Mouse (Mus musculus) yolk sac, embryonic 10.5 days (tissue): Measurements from ENCODE around the gene Slc34a3.
A peak's percentile ranks its signal among the peaks of the same experiment; 100 is the strongest.

Source experiments
- DNase-seq: peaks from one replicate; pipeline ENCODE4 v3.0.0-alpha.2; 2017; ENCODE audit warnings: low spot score

Slc34a3 gene

GRCm38 (mm10) chr2:25252331-25252730, 18.2 kb upstream of the Slc34a3 start:
- no peak for DNase-seq

- no peak for DNase-seq
These were observed 12.3 kb upstream of the Slc34a3 start, which contains the start of gene AL732309.1 for GRCm38 (mm10) chr2:25246183-25247072. AL732309.1 (minus strand) TSS chr2:25246863.

GRCm38 (mm10) chr2:25244144-25244543, 10.0 kb upstream of the Slc34a3 start:
- no peak for DNase-seq

- DNase-seq: no peak
These were observed 9.2 kb upstream of the Slc34a3 start for GRCm38 (mm10) chr2:25243342-25243741.

- no peak for DNase-seq
These were observed 7.9 kb upstream of the Slc34a3 start, which contains the start of the genes Rnf208 and Cysrt1 for GRCm38 (mm10) chr2:25242101-25242506. Rnf208 (plus strand) TSS chr2:25242255. Cysrt1 (minus strand) TSS chr2:25242452.

- DNase-seq: no peak
These were observed 7.2 kb upstream of the Slc34a3 start for GRCm38 (mm10) chr2:25241438-25241775.

GRCm38 (mm10) chr2:25240723-25241437, 6.7 kb upstream of the Slc34a3 start:
- DNase-seq: peak; percentile 89

- no peak for DNase-seq
These were observed 6.1 kb upstream of the Slc34a3 start for GRCm38 (mm10) chr2:25240310-25240709.

GRCm38 (mm10) chr2:25239766-25240165, 5.6 kb upstream of the Slc34a3 start:
- DNase-seq: no peak

- DNase-seq: no peak
These were observed 3.9 kb upstream of the Slc34a3 start for GRCm38 (mm10) chr2:25238106-25238505.

- DNase-seq: no peak
These were observed 3.4 kb upstream of the Slc34a3 start for GRCm38 (mm10) chr2:25237522-25237921.

GRCm38 (mm10) chr2:25236614-25237013, 2.5 kb upstream of the Slc34a3 start, which contains the start of gene Rnf224:
Rnf224 (minus strand) TSS chr2:25236787.
- DNase-seq: peak; percentile 71

- DNase-seq: peak; percentile 92
These were observed 522 bp upstream of the Slc34a3 start for GRCm38 (mm10) chr2:25234551-25235220.

GRCm38 (mm10) chr2:25233421-25233820, 743 bp downstream of the Slc34a3 start:
- DNase-seq: no peak

GRCm38 (mm10) chr2:25231038-25231437, 3.1 kb downstream of the Slc34a3 start:
- no peak for DNase-seq

GRCm38 (mm10) chr2:25230581-25230980, 3.6 kb downstream of the Slc34a3 start:
- no peak for DNase-seq

GRCm38 (mm10) chr2:25229582-25229981, 4.6 kb downstream of the Slc34a3 start:
- no peak for DNase-seq

GRCm38 (mm10) chr2:25228995-25229530, 5.1 kb downstream of the Slc34a3 start:
- no peak for DNase-seq

- peak; percentile 88 for DNase-seq
These were observed 5.7 kb downstream of the Slc34a3 start for GRCm38 (mm10) chr2:25228431-25228889.

- no peak for DNase-seq
These were observed 6.8 kb downstream of the Slc34a3 start for GRCm38 (mm10) chr2:25227406-25227805.

GRCm38 (mm10) chr2:25226864-25227263, 7.3 kb downstream of the Slc34a3 start:
- DNase-seq: no peak

GRCm38 (mm10) chr2:25225811-25226379, 8.3 kb downstream of the Slc34a3 start:
- no peak for DNase-seq
